Mouse (Mus musculus) brown adipose tissue, adult 24 weeks (tissue): ENCODE results near the gene Zfp775. TPM values are rescaled to one million over a fixed set of nuclear protein-coding genes. Genes with fewer than 3 reads are reported as not detected.
A peak's percentile ranks its signal among the peaks of the same experiment; 100 is the strongest.

Source experiments
- H3K27ac ChIP-seq: fragments of 200-500 bp; replicated peaks from 2 replicates; pipeline ENCODE4 v1.5.1; 2012; ENCODE audit warnings: low read depth, mild to moderate bottlenecking, low read length
- H3K4me1 ChIP-seq: fragments of 200-500 bp; 2 replicates; pipeline ENCODE4 v1.6.1; 2012; ENCODE audit warnings: low read length, mixed read lengths; ENCODE audit not compliant: control insufficient read depth, insufficient read depth, insufficient read length
- H3K4me3 ChIP-seq: fragments of 200-500 bp; 2 replicates; pipeline ENCODE4 v1.5.1; 2012; ENCODE audit warnings: low read depth, mild to moderate bottlenecking, low read length, moderate library complexity; ENCODE audit not compliant: insufficient read depth
- polyA plus RNA-seq: library from polyadenylated mRNA; stranded (reverse); fragments of >200 nt; gene quantifications from 2 replicates; pipeline ENCODE4 v1.2.4, GENCODE M21; 2012; ENCODE audit not compliant: missing spikeins, insufficient read depth, insufficient read length

Gene Zfp775
- 1.2 and 2.3 TPM in 2 replicates for polyA plus RNA-seq

DNA sequence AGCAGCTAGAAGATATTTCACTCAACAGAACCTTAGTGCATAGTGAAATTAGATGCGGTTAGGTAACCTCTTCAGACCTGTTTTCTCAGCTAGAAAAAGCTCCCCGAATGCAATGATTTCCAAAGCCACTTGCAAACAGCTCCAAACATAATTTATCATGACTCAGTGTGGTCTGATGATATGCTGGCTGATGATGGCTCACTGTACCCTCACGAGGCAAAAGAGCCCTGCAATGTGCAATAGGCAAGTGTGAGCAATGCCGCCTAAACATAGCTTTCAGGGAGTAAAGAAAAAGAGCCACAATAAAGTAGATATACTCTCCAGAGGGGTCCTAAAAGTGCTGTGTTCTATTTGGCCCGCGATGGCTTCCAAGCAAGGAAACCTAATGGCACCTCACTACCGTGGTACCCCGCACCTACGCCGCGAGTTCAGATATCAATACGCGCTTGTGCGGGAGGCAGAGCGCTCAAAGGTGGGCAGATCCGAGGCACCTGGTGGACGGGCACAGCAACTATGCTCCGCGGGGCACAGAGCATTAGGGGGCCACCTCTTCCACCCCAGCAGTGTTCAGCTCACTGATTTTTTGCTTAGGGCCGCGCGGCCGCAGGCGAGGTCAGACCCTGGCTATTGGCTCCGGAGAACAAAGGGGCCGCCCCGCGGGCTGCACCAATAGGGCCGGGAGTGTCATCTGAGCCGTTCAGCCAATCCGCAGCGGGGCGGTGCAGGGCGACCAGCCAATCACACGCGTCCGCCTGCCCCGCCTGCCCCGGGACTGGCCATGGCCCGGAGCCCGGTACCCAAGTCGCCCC lies at the start of gene Zfp775:
Zfp775 (plus strand) TSS at position 793 of the 809 bp plus-strand sequence.
- peak within 1 kb of the TSS; percentile 90 for H3K4me3 ChIP-seq
- H3K4me1 ChIP-seq, result 0 out of 2 replicates have a peak, but pooled peaks cover 3% of the 10 kb centered on the region
- peak within 1 kb of the TSS; percentile 70 for H3K27ac ChIP-seq

DNA sequence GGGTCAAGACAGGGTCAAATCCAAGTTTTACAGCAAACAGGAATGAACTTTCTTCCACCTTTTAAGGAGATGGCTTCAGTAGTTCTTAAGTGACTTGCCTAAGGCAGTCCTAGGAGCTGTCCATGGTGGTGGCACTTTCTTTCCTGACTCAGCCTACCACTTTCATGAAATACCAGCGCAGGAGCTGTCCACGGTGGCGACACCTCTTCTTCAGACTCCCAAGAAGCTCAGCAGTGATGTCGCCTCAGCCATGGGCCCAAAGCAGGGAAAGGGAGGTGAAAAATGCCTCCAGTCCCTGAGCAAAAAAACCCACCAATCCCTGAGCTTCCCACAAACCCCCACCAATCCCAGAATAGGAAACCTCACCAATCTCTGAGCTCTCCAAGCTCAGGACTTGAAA lies 48.9 kb upstream of the Zfp775 start:
- H3K4me1 ChIP-seq, result peaks cover 8% of the 10 kb centered on the region
- no peak overlapping the region for H3K27ac ChIP-seq
- no peak overlapping the region for H3K4me3 ChIP-seq

DNA sequence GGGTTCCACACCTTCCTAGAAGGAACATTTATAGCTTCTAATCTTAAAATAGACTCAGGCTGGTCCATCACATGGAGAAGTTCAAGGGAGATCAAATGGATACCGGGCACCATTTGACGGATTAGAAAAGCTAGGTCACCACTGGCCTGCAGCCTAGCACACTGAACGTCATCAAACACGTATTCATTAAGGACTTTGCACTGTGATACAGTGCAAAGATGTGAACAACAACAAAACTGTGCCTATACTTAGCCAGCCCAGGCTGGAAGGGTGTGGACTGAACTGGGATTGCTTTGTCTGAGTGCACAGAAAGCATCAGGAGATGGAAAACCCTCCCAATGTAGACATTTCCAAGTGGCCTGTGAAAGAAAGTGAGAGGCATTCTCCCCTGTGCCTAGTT lies 48.0 kb upstream of the Zfp775 start:
- H3K4me1 ChIP-seq, result peaks cover 4% of the 10 kb centered on the region; the same call in 1 of the 2 replicates
- peak overlapping the region; percentile 96 for H3K27ac ChIP-seq
- H3K4me3 ChIP-seq, result peak overlapping the region; percentile 75; the same call in 1 of the 2 replicates

DNA sequence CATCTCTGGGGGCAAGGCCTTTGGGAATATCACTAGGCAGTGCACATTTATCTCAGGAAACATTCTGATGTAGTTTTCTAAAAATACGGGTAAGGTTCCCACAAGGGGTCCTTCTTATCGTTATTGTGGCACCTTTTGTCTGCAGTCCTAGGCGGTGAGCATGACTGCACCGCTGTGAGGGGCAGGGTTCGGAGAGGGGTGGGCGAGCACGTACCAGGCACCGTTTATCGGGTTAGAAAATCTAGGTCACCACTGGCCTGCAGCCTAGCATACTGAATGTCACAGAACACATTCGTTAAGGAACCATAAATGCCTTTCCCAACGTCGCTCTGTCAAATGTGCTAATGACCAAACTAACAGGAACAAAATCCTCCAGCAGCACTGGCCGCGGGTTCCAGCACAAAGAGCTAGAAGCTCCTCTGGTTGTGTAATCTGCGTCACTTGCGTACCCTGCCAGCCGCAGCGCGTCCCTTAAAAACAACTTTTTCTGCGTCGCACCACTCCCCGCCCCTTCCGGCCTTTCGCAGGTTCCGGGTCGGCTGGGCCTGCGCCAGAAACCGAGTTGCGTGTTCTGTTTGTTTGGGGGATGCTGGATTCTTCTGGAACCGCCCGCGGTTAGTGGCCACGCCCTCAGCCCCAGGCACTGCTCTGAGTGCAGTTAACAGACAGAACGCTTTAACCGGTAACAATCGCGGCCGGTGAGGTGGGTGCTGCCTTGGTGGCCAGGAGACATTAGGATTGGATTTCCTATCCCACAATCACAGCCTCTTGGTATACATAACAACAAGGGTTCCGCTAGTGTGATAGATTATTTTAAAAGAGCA lies 47.4 kb upstream of the Zfp775 start, which contains the start of gene Lrrc61:
Lrrc61 (plus strand) TSS at position 517 of the 824 bp plus-strand sequence.
- peaks cover 4% of the 10 kb centered on the region; the same call in 1 of the 2 replicates for H3K4me1 ChIP-seq
- H3K27ac ChIP-seq, result peak within 1 kb of the TSS; percentile 99
- H3K4me3 ChIP-seq, result peak within 1 kb of the TSS; percentile 75

DNA sequence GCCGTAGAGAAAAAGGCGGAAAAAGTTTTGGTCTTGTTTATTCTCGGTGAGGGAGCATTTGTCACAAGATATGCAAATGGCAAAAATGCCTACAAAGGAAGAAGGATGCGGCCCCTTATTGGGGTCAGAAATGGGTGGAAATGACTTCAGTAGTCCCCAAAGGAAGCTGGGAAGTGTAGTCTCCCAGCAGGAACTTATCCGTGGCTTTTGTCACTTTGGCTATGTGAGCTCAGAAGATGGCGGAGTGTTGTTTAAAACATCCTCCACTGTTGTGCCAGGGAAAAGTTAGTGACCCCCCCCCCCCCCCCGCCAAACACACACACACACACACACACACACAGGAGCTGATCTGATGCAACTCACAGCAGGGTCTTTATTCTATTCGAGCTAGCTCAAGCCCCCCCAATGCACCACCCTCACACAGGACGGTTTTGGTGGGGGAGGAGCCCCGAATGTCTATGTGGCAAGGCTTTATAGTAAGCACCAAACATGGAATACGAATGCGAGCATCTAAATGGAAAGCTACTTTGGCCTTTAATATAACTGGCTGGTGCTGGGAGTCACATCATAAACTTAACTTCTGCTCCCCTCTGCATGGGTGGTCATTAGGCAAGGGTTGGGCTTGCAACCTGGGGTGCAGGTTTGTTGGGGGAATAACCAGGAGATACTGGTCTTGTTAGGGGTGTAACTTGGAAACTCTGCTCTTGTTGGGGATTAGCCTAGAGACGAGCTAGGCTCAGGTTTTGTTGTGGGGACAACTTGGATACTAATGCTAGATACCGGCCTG lies 46.6 kb upstream of the Zfp775 start:
- Histone ChIP-seq H3K4me3 (peak overlapping the region; percentile 75), H3K4me1 (peaks cover 4% of the 10 kb centered on the region; the same call in 1 of the 2 replicates), H3K27ac (peak overlapping the region; percentile 99)

DNA sequence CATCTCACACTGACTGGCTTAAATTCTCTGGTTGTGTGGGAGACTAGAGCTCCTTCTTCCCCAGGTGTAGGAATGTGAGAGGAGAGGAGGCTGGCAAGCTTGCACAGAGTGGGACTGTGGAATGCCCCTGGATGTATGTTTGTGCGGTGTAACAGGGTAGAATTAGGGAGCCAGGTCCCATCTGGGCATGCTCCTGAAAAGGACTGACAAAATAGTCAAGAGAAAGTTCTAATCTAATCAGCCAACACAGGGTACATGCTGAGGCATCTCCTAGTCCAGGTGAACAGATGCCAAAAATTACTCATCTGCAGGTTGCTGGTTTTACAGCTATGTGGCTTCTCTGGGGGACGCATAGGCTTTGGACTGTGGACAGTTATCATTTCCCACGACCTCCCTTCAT lies 45.9 kb upstream of the Zfp775 start:
- Histone ChIP-seq H3K27ac (no peak overlapping the region), H3K4me3 (no peak overlapping the region), H3K4me1 (peaks cover 4% of the 10 kb centered on the region; the same call in 1 of the 2 replicates)

DNA sequence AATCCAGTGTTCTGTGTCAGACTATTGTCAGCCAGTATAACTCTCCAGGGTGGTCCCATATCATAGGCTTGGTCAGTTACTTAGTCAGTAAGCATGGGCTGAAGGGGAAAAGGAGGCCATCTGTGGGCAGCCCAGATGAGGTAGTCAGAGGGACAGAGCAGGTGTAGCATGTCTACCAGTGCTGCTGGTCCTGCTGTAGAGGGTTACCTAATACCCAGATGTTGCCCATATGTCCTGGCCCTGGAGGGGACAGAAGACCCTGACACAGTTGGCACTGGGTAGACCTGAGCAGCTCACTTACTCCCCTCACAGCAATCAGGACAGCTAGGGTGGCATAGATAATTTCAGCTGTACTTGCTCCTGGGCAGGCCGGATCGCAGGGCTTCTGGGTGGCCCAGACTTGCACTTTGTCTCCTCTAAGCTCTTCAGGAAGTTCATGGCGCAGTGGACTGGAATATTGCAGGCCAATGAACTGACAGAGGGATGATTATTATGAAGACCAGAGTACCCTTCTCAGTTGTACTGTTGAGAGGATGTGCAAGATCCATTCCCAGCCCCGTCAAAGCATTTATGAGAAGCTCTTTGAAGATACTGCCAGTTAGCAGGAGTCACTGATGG lies 36.1 kb upstream of the Zfp775 start:
- Histone ChIP-seq H3K4me3 (no peak overlapping the region), H3K27ac (no peak overlapping the region), H3K4me1 (peaks cover 22% of the 10 kb centered on the region)

DNA sequence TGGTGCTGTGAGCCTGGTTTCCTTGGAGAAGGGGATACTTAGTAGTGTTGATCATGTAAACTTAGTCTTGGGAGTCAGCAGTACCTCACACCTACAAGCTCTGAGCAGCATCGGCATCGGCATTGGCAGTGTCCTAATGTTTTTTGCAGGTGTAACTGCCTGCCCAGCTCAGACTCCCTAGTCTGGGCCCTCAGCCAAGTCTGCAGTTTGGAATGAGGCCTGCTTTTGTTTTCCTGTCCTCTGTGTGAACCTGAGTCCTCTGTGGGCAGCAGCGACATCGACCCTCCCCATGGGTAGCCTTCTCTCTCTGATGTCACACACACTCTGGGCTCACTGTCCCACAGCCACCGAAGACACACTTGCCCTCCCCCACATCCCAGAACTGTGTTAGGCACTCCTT lies 35.6 kb upstream of the Zfp775 start:
- no peak overlapping the region for H3K4me3 ChIP-seq
- H3K4me1 ChIP-seq, result peaks cover 22% of the 10 kb centered on the region
- peak overlapping the region; percentile 25; the same call in 1 of the 2 replicates for H3K27ac ChIP-seq

DNA sequence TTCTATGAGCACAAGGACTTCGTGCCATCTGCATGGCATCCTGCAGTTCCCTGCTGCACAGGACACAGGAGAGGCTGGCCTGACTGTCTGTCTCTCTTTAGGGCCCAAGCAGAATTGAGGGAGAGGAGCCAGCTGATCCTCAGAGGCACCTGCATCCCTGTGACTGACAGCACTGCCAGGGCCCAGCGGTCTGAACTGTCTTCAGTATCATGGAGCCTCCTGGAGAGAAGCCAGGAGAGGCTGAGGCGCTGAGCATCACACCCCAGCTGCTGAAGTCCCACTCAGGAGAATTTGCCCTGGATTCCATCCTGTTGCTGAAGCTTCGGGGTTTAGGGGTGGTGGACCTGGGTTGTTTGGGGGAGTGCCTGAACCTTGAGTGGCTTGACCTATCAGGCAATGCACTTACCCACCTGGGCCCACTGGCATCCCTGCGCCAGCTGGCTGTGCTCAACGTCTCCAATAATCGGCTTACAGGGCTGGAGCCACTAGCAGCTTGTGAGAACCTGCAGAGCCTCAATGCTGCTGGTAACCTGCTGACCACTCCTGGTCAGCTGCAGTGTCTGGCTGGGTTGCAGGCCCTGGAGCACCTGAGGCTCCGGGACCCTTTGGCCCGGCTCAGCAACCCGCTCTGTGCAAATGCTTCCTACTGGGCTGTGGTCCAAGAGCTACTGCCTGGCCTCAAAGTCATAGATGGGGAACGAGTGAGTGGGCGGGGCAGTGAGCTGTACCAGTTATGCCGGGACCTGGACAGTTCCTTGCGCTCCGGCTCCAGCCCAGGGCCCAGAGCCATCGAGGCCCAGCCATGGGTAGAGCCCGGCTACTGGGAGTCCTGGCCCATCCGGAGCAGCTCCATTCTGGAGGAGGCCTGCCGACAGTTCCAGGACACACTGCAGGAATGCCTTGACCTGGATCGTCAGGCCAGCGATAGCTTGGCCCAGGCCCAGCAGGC lies 33.6 kb upstream of the Zfp775 start:
- Histone ChIP-seq H3K4me3 (0 out of 2 replicates have a peak overlapping the region, but pooled peaks have one; percentile 10), H3K4me1 (peaks cover 28% of the 10 kb centered on the region), H3K27ac (no peak overlapping the region)

DNA sequence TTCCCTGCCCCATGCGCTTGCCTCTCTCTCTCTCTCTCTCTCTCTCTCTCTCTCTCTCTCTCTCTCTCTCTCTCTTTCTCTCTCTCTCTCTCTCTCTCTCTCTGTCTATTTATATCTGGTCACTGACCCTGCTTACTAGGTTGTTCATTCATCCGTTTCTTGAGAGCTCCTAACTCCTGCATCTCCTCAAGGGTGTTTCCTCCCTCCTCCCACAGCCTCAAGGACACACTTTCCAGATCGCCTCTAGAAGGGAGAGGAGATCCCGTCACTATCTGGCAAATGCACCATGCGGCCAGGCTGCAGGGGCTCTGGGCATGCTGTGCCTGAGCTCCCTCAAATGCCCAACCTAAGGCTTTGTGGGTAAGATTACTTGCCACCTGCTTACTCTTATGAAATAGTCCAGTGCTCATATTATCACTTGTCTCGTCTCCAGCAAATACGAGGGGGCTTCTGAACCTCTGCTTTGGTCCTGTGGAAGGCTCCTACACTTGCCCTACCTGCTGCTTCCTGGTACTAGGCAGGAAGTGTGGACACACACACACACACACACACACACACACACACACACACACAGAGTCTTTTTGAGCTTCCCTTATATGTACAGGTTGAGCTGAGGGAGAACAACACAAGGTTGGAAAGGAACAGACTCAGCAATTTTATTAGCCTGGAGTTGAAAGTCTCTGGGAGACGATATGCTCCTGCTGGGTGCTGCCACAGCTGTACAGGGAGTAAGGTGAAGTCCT lies 32.6 kb upstream of the Zfp775 start:
- Histone ChIP-seq H3K4me3 (0 out of 2 replicates have a peak overlapping the region, but pooled peaks have one; percentile 10), H3K27ac (no peak overlapping the region; the same call in 1 of the 2 replicates), H3K4me1 (peaks cover 33% of the 10 kb centered on the region)

DNA sequence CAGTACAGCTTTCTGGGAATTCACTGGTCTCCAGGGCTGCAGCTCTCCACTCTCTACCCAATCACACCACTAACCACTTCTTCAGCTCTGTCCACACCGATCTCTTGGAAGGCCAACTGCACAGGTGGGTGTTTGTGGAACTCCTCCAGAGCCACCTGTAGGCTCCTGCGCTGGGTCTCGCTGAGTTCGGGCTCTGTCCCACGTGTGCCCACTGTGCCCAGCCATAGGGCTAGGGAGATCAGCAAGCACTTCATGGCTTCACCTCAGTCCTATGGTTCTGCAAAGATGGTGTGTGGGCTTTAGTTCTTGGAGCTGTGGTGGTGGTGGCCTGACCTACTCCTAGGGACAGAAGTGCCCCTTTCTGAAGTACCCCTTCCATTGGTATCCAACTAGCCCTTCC lies 29.8 kb upstream of the Zfp775 start:
- H3K4me1 ChIP-seq, result peaks cover 28% of the 10 kb centered on the region
- H3K27ac ChIP-seq, result peak overlapping the region; percentile 92
- peak overlapping the region; percentile 65 for H3K4me3 ChIP-seq

DNA sequence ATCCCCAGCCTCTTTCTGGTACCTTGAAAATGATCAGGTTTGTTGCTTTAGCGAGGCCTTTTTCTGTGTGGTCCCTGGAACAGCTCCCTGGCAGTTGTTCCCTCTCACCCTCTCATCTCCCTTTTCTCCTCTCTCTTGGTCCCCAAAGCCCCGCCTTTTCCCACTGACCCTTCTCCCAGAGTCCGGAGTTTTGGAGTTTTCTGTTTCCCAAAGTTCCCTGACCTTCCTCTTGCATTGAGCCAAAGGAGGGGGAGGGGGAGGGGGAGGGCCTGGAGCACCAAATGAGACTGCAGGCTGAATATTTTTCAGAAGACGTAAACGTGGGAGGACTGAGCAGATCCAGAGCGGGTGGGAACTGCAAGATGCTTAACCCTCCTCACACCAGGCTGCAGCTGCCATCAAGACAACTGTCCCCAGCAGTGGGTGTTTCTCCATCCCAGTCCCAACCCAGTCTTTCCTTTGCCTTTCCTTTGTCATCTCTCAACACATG lies 29.2 kb upstream of the Zfp775 start, which contains the start of gene Rarres2:
Rarres2 (minus strand) TSS at position 218 of the 490 bp plus-strand sequence.
- Histone ChIP-seq H3K4me3 (peak within 1 kb of the TSS; percentile 65), H3K4me1 (peaks cover 28% of the 10 kb centered on the region), H3K27ac (peak within 1 kb of the TSS; percentile 92)
